Mouse (Mus musculus): ENCODE data around the gene Nif3l1. TPM values are rescaled to one million over a fixed set of nuclear protein-coding genes. Genes with fewer than 3 reads are reported as not detected.

Gene Nif3l1
- polyA plus RNA-seq, 1 experiment from 2014 or later = 13.0 TPM

DNA sequence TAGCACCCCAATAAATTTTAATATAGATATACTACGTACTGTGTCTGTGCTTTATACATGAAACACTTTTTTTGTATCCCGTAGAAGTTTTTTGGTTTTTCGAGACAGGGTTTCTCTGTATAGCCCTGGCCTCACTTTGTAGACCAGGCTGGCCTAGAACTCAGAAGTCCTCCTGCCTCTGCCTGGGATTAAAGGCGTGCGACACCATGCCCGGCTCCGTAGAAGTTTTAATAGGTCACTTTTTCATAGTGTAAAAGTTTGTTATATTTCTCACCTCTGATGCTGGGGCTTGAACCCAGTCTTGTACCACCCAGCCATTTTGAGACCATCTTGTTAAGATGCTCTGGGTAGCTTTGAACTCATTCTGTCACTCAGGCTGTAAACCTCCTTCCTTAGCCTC is 37.6 kb upstream of the Nif3l1 start:
- 97% methylated on average over 7 of the region's 7 CpGs for WGBS
- no peak overlapping the region for H3K9ac ChIP-seq (replicated peaks; ENCODE audit: low read depth)
- H3K4me2 ChIP-seq (replicated peaks; ENCODE audit: low read depth, low read length) = no peak overlapping the region
- H3K27ac ChIP-seq (ENCODE audit: low read length) = no peak overlapping the region
- H3K4me1 ChIP-seq (ENCODE audit: insufficient read depth, low read depth, low read length) = no peaks in the 10 kb centered on the region
- no peak for TF ChIP-seq EP300 (IDR thresholded peaks at IDR 0.05)
- TF ChIP-seq CTCF (IDR thresholded peaks at IDR 0.05) = no peak
- H3K27me3 ChIP-seq (replicated peaks; ENCODE audit: insufficient read depth, low read length) = no peaks in the 10 kb centered on the region
- DNase-seq (ENCODE audit: low spot score) (no peak), ATAC-seq (no peak)
- H3K4me3 ChIP-seq (ENCODE audit: low read depth, low read length) = no peak overlapping the region
- H3K36me3 ChIP-seq (ENCODE audit: insufficient read depth, low read length) = peaks cover 34% of the 10 kb centered on the region; the same call in 1 of the 2 replicates
- H3K9me3 ChIP-seq (ENCODE audit: low read length) = no peaks in the 10 kb centered on the region

GRCm38 (mm10) chr1:58408141-58408540 is 36.8 kb upstream of the Nif3l1 start:
- Histone ChIP-seq H3K4me3 (ENCODE audit: low read depth, low read length) (no peak overlapping the region), H3K36me3 (ENCODE audit: insufficient read depth, low read length) (peaks cover 30% of the 10 kb centered on the region; the same call in 1 of the 2 replicates), H3K27me3 (replicated peaks; ENCODE audit: insufficient read depth, low read length) (no peaks in the 10 kb centered on the region), H3K27ac (ENCODE audit: low read length) (no peak overlapping the region), H3K9ac (replicated peaks; ENCODE audit: low read depth) (no peak overlapping the region), H3K9me3 (ENCODE audit: low read length) (no peaks in the 10 kb centered on the region), H3K4me1 (ENCODE audit: insufficient read depth, low read depth, low read length) (no peaks in the 10 kb centered on the region), H3K4me2 (replicated peaks; ENCODE audit: low read depth, low read length) (no peak overlapping the region)
- 76% methylated on average over 6 of the region's 6 CpGs for WGBS
- no peak for ATAC-seq
- no peak for DNase-seq (ENCODE audit: low spot score)
- TF ChIP-seq CTCF (IDR thresholded peaks at IDR 0.05) = no peak
- TF ChIP-seq EP300 (IDR thresholded peaks at IDR 0.05) = no peak

GRCm38 (mm10) chr1:58409553-58410197 is 35.3 kb upstream of the Nif3l1 start:
- H3K36me3 ChIP-seq (ENCODE audit: insufficient read depth, low read length) = peaks cover 38% of the 10 kb centered on the region; the same call in 1 of the 2 replicates
- ATAC-seq (peak; percentile 20), DNase-seq (ENCODE audit: low spot score) (peak; percentile 34)
- no peak overlapping the region for H3K9ac ChIP-seq (replicated peaks; ENCODE audit: low read depth)
- 63% methylated on average over 5 of the region's 5 CpGs for WGBS
- H3K27me3 ChIP-seq (replicated peaks; ENCODE audit: insufficient read depth, low read length) = no peaks in the 10 kb centered on the region
- H3K4me3 ChIP-seq (ENCODE audit: low read depth, low read length) = no peak overlapping the region
- H3K4me2 ChIP-seq (replicated peaks; ENCODE audit: low read depth, low read length) = no peak overlapping the region
- no peak overlapping the region for H3K27ac ChIP-seq (ENCODE audit: low read length)
- H3K4me1 ChIP-seq (ENCODE audit: insufficient read depth, low read depth, low read length) = no peaks in the 10 kb centered on the region
- TF ChIP-seq CTCF (IDR thresholded peaks at IDR 0.05) (no peak), EP300 (IDR thresholded peaks at IDR 0.05) (no peak)
- no peaks in the 10 kb centered on the region for H3K9me3 ChIP-seq (ENCODE audit: low read length)

- no peak overlapping the region for H3K4me3 ChIP-seq (ENCODE audit: low read depth, low read length)
- peak; percentile 31 for ATAC-seq
- H3K36me3 ChIP-seq (ENCODE audit: insufficient read depth, low read length) = peaks cover 44% of the 10 kb centered on the region; the same call in 1 of the 2 replicates
Observed at GRCm38 (mm10) chr1:58410198-58410588, 34.8 kb upstream of the Nif3l1 start.

GRCm38 (mm10) chr1:58410776-58411175 is 34.2 kb upstream of the Nif3l1 start:
- Histone ChIP-seq H3K9me3 (ENCODE audit: low read length) (no peaks in the 10 kb centered on the region), H3K27me3 (replicated peaks; ENCODE audit: insufficient read depth, low read length) (no peaks in the 10 kb centered on the region), H3K4me1 (ENCODE audit: insufficient read depth, low read depth, low read length) (no peaks in the 10 kb centered on the region), H3K4me3 (ENCODE audit: low read depth, low read length) (no peak overlapping the region), H3K27ac (ENCODE audit: low read length) (no peak overlapping the region), H3K4me2 (replicated peaks; ENCODE audit: low read depth, low read length) (no peak overlapping the region), H3K36me3 (ENCODE audit: insufficient read depth, low read length) (peaks cover 46% of the 10 kb centered on the region; the same call in 1 of the 2 replicates), H3K9ac (replicated peaks; ENCODE audit: low read depth) (no peak overlapping the region)
- 88% methylated on average over 7 of the region's 7 CpGs for WGBS
- ATAC-seq (0 out of 2 replicates have a peak, but pooled peaks have one; percentile 16), DNase-seq (ENCODE audit: low spot score) (no peak)
- TF ChIP-seq EP300 (IDR thresholded peaks at IDR 0.05) = no peak
- TF ChIP-seq CTCF (IDR thresholded peaks at IDR 0.05) = no peak

More at GRCm38 (mm10) chr1:58410198-58410588, 34.8 kb upstream of the Nif3l1 start:
- H3K9me3 ChIP-seq (ENCODE audit: low read length) = no peaks in the 10 kb centered on the region
- H3K4me1 ChIP-seq (ENCODE audit: insufficient read depth, low read depth, low read length) = no peaks in the 10 kb centered on the region
- no peak overlapping the region for H3K9ac ChIP-seq (replicated peaks; ENCODE audit: low read depth)
- TF ChIP-seq EP300 (IDR thresholded peaks at IDR 0.05) (no peak), CTCF (IDR thresholded peaks at IDR 0.05) (no peak)
- H3K27ac ChIP-seq (ENCODE audit: low read length) = no peak overlapping the region
- no peaks in the 10 kb centered on the region for H3K27me3 ChIP-seq (replicated peaks; ENCODE audit: insufficient read depth, low read length)
- WGBS = 54% methylated on average over 3 of the region's 3 CpGs
- H3K4me2 ChIP-seq (replicated peaks; ENCODE audit: low read depth, low read length) = no peak overlapping the region
- DNase-seq (ENCODE audit: low spot score) = no peak

DNA sequence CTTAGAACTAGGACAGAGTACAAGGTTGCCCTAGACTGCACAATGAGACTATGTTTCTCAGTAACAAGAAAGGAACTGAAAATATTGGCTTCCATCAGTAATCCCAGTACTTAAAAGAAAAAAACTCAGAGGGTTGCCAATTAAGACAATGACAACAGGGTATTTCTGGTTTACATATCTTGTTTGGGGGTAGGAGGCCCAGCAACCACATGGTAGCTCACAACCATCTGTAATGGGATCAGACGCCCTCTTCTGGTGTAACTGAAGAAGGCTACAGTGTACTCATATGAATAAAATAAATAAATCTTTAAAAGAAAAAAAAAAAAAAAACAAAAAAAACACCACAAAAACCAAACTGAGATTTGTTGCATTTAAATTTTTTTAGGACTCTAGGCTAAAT is 29.5 kb upstream of the Nif3l1 start:
- Histone ChIP-seq H3K27ac (ENCODE audit: low read length) (no peak overlapping the region), H3K4me3 (ENCODE audit: low read depth, low read length) (no peak overlapping the region), H3K9ac (replicated peaks; ENCODE audit: low read depth) (no peak overlapping the region), H3K4me1 (ENCODE audit: insufficient read depth, low read depth, low read length) (no peaks in the 10 kb centered on the region), H3K27me3 (replicated peaks; ENCODE audit: insufficient read depth, low read length) (no peaks in the 10 kb centered on the region), H3K36me3 (ENCODE audit: insufficient read depth, low read length) (peaks cover 66% of the 10 kb centered on the region), H3K4me2 (replicated peaks; ENCODE audit: low read depth, low read length) (no peak overlapping the region), H3K9me3 (ENCODE audit: low read length) (no peaks in the 10 kb centered on the region)
- DNase-seq (ENCODE audit: low spot score) (peak; percentile 41), ATAC-seq (no peak)
- WGBS = 13% methylated on average over 1 of the region's 1 CpGs
- no peak for TF ChIP-seq EP300 (IDR thresholded peaks at IDR 0.05)
- peak; percentile 51 for TF ChIP-seq CTCF (IDR thresholded peaks at IDR 0.05)
